Mouse (Mus musculus): ENCODE measurements around the gene Cox7a1. TPM values are rescaled to one million over a fixed set of nuclear protein-coding genes. Genes with fewer than 3 reads are reported as not detected.

Gene Cox7a1
- polyA plus RNA-seq, 2 experiments, result 3.5 to 5.5 TPM

GRCm38 (mm10) chr7:30193581-30194100, 9.7 kb downstream of the Cox7a1 start:
- TF ChIP-seq CTCF (IDR thresholded peaks at IDR 0.05; ENCODE audit: low read depth) (no peak), EP300 (IDR thresholded peaks at IDR 0.05; ENCODE audit: low read depth) (no peak)
- H3K9ac ChIP-seq (replicated peaks), result peak overlapping the region; percentile 89
- no peaks in the 10 kb centered on the region for H3K27me3 ChIP-seq (ENCODE audit: control insufficient read depth, insufficient read depth, low read length)
- WGBS (ENCODE audit: insufficient replicate concordance), result 1% methylated on average over 26 of the region's 26 CpGs
- ATAC-seq (ENCODE audit: insufficient read depth) (peak; percentile 77), DNase-seq (ENCODE audit: low read depth in 3 of 3, low spot score in 3 of 3) (peak; percentile 75 to 77 (median 75))
- H3K9me3 ChIP-seq (ENCODE audit: control insufficient read depth, low read length), result no peaks in the 10 kb centered on the region
- peak overlapping the region; percentile 66 for H3K27ac ChIP-seq
- peaks cover 9 to 15% of the 10 kb centered on the region in 2 experiments for H3K4me1 ChIP-seq (replicated peaks; ENCODE audit: control insufficient read depth in 2 of 2, insufficient read depth in 2 of 2, low read length in 1 of 2)
- peak overlapping the region; percentile 89 for H3K4me2 ChIP-seq (ENCODE audit: low read depth)
- H3K36me3 ChIP-seq (replicated peaks; ENCODE audit: control insufficient read depth, insufficient read depth, low read depth), result peaks cover 21% of the 10 kb centered on the region
- H3K4me3 ChIP-seq (ENCODE audit: insufficient read depth in 1 of 2, low read depth in 2 of 2, low read length in 2 of 2), result peak overlapping the region; percentile 82 to 85

- Histone ChIP-seq H3K27me3 (ENCODE audit: control insufficient read depth, insufficient read depth, low read length) (no peaks in the 10 kb centered on the region), H3K9me3 (ENCODE audit: control insufficient read depth, low read length) (no peaks in the 10 kb centered on the region), H3K4me3 (ENCODE audit: insufficient read depth in 1 of 2, low read depth in 2 of 2, low read length in 2 of 2) (peak overlapping the region; percentile 82 to 85), H3K36me3 (replicated peaks; ENCODE audit: control insufficient read depth, insufficient read depth, low read depth) (peaks cover 18% of the 10 kb centered on the region), H3K4me2 (ENCODE audit: low read depth) (peak overlapping the region; percentile 89), H3K9ac (replicated peaks) (peak overlapping the region; percentile 89), H3K4me1 (replicated peaks; ENCODE audit: control insufficient read depth in 2 of 2, insufficient read depth in 2 of 2, low read length in 1 of 2) (peaks cover 9 to 15% of the 10 kb centered on the region in 2 experiments), H3K27ac (peak overlapping the region; percentile 64)
- peak; percentile 52 for ATAC-seq (ENCODE audit: insufficient read depth)
- under 1% methylated on average over 26 of the region's 26 CpGs for WGBS (ENCODE audit: insufficient replicate concordance)
- peak in 1 of 3 experiments; percentile 47 for DNase-seq (ENCODE audit: low read depth in 3 of 3, low spot score in 3 of 3)
- TF ChIP-seq EP300 (IDR thresholded peaks at IDR 0.05; ENCODE audit: low read depth), result no peak
- TF ChIP-seq CTCF (IDR thresholded peaks at IDR 0.05; ENCODE audit: low read depth), result no peak
Measured at GRCm38 (mm10) chr7:30194101-30194831, 10.3 kb downstream of the Cox7a1 start.

GRCm38 (mm10) chr7:30194884-30195283, 10.9 kb downstream of the Cox7a1 start:
- Histone ChIP-seq H3K27me3 (ENCODE audit: control insufficient read depth, insufficient read depth, low read length) (no peaks in the 10 kb centered on the region), H3K4me1 (replicated peaks; ENCODE audit: control insufficient read depth in 2 of 2, insufficient read depth in 2 of 2, low read length in 1 of 2) (peaks cover 9 to 15% of the 10 kb centered on the region in 2 experiments), H3K27ac (peak overlapping the region; percentile 64), H3K36me3 (replicated peaks; ENCODE audit: control insufficient read depth, insufficient read depth, low read depth) (peaks cover 16% of the 10 kb centered on the region), H3K9ac (replicated peaks) (peak overlapping the region; percentile 89), H3K4me2 (ENCODE audit: low read depth) (peak overlapping the region; percentile 89), H3K9me3 (ENCODE audit: control insufficient read depth, low read length) (no peaks in the 10 kb centered on the region), H3K4me3 (ENCODE audit: insufficient read depth in 1 of 2, low read depth in 2 of 2, low read length in 2 of 2) (peak overlapping the region; percentile 82 to 85)
- no peak for TF ChIP-seq EP300 (IDR thresholded peaks at IDR 0.05; ENCODE audit: low read depth)
- TF ChIP-seq CTCF (IDR thresholded peaks at IDR 0.05; ENCODE audit: low read depth), result no peak
- under 1% methylated on average over 28 of the region's 28 CpGs for WGBS (ENCODE audit: insufficient replicate concordance)
- DNase-seq (ENCODE audit: low read depth in 3 of 3, low spot score in 3 of 3), result peak; percentile 90 to 92 (median 90)
- ATAC-seq (ENCODE audit: insufficient read depth), result peak; percentile 87

GRCm38 (mm10) chr7:30195461-30195860, 11.5 kb downstream of the Cox7a1 start:
- Histone ChIP-seq H3K4me1 (replicated peaks; ENCODE audit: control insufficient read depth in 2 of 2, insufficient read depth in 2 of 2, low read length in 1 of 2) (peaks cover 9 to 15% of the 10 kb centered on the region in 2 experiments), H3K27me3 (ENCODE audit: control insufficient read depth, insufficient read depth, low read length) (no peaks in the 10 kb centered on the region), H3K9me3 (ENCODE audit: control insufficient read depth, low read length) (no peaks in the 10 kb centered on the region), H3K9ac (replicated peaks) (peak overlapping the region; percentile 16; the same call in 1 of the 2 replicates), H3K4me3 (ENCODE audit: insufficient read depth in 1 of 2, low read depth in 2 of 2, low read length in 2 of 2) (peak overlapping the region in 1 of 2 experiments; percentile 82; a peak in 3 of 4 replicates), H3K36me3 (replicated peaks; ENCODE audit: control insufficient read depth, insufficient read depth, low read depth) (peaks cover 11% of the 10 kb centered on the region), H3K4me2 (ENCODE audit: low read depth) (peak overlapping the region; percentile 89), H3K27ac (no peak overlapping the region)
- DNase-seq (ENCODE audit: low read depth in 3 of 3, low spot score in 3 of 3), result no peak
- TF ChIP-seq EP300 (IDR thresholded peaks at IDR 0.05; ENCODE audit: low read depth) (no peak), CTCF (IDR thresholded peaks at IDR 0.05; ENCODE audit: low read depth) (no peak)
- ATAC-seq (ENCODE audit: insufficient read depth), result no peak
- 59% methylated on average over 6 of the region's 6 CpGs for WGBS (ENCODE audit: insufficient replicate concordance)

- TF ChIP-seq CTCF (IDR thresholded peaks at IDR 0.05; ENCODE audit: low read depth), result no peak
- TF ChIP-seq EP300 (IDR thresholded peaks at IDR 0.05; ENCODE audit: low read depth), result no peak
- H3K4me1 ChIP-seq (replicated peaks; ENCODE audit: control insufficient read depth in 2 of 2, insufficient read depth in 2 of 2, low read length in 1 of 2), result peaks cover 9 to 15% of the 10 kb centered on the region in 2 experiments
- no peak for DNase-seq (ENCODE audit: low read depth in 3 of 3, low spot score in 3 of 3)
- H3K4me3 ChIP-seq (ENCODE audit: insufficient read depth in 1 of 2, low read depth in 2 of 2, low read length in 2 of 2), result no peak overlapping the region
- H3K4me2 ChIP-seq (ENCODE audit: low read depth), result no peak overlapping the region
- peaks cover 10% of the 10 kb centered on the region for H3K36me3 ChIP-seq (replicated peaks; ENCODE audit: control insufficient read depth, insufficient read depth, low read depth)
- H3K27me3 ChIP-seq (ENCODE audit: control insufficient read depth, insufficient read depth, low read length), result no peaks in the 10 kb centered on the region
- no peak for ATAC-seq (ENCODE audit: insufficient read depth)
- 57% methylated on average over 6 of the region's 6 CpGs for WGBS (ENCODE audit: insufficient replicate concordance)
- H3K9me3 ChIP-seq (ENCODE audit: control insufficient read depth, low read length), result no peaks in the 10 kb centered on the region
- no peak overlapping the region for H3K9ac ChIP-seq (replicated peaks)
- H3K27ac ChIP-seq, result no peak overlapping the region
Measured at GRCm38 (mm10) chr7:30196171-30196570, 12.2 kb downstream of the Cox7a1 start.
